Mouse (Mus musculus): Measurements from ENCODE around the gene Snap91.

Gene Snap91

DNA sequence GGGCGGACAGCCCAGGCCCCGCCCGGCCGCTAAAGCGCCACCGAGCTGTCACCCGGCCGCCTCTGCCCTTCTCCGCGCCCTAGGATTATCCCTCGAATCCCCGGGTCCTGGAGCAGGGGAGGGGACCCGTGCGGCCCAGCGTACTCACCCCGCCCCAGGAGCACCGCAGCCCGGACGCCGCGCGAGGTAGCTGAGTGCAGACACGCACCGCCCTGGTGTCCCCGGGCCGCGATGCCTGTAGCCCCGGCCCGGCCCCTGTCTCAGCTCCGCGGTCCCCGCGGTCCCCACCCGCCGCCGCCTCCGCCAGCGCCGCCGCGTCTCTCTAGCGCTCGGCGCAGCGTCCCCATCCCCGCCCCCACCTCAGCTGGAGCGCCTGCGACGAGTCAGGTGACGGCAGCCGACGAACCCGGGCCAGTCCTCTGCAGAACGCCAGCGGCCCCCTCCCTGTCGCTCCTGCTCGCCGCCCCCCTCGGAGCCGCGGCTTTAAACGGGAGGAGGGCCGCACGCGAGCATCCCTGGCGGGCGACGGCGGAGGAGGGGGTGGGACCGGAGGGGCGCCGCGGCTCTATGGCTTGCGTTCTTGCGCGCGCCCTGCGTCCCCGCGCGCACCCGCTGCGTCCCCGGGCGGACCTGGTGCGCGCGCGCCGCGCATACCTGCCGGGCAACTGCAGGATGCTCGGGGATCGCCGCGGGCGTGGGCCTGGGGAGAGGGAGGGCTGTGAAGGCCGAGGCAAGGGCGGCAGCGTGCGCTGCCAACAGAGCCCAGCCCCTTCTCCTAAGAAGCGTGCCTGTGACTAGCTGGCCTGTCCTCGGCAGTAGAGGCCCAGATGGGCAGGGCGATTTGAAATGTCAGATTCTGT lies at the start of gene Snap91:
Gene Snap91, minus strand, starts transcription at position 542 of the 860 bp plus-strand sequence.
- DNase-seq (ENCODE audit: low spot score in 2 of 2), result peak in 1 of 2 experiments; percentile 3

- DNase-seq (ENCODE audit: low spot score in 2 of 2), result no peak
Measured at GRCm38 (mm10) chr9:86926519-86926918, 46.1 kb upstream of the Snap91 start.

DNA sequence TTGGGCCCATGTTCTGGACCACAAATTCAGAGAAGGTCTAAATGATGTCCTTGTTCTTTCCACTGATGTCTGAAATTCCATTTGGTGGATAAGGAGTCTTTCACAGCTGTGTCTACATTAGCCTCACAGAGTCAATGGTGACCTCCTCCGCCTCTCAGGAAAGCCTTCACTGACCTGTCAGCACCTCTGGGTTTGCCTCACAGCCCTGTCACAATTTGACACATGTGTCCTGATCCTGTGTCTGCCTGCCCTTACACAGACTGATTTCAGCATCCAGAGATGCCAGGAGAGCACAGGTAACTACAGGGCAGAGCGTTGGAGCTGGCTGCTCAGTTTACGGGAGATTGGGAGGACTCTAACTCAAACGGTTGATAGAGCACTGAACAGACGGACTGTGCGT lies 45.2 kb upstream of the Snap91 start:
- no peak for DNase-seq (ENCODE audit: low spot score in 2 of 2)

DNA sequence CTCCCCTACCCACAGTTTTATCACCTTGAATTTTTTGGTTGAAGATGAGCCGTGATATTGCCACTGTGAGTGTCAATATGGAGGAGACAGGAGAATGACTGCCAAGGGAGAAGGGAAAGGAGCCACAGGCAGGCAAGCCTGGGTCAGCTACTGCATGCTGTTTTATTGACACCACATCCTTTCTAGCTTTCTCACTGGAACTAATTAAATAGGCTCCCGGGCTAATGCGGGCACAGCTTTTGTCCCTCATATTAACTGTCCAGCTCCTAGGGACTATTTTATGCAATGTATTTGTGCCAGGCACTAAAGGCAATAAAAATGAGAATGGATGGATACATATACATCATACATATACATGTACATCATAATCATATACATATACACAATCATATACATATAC lies 42.0 kb upstream of the Snap91 start:
- DNase-seq (ENCODE audit: low spot score in 2 of 2), result no peak

DNA sequence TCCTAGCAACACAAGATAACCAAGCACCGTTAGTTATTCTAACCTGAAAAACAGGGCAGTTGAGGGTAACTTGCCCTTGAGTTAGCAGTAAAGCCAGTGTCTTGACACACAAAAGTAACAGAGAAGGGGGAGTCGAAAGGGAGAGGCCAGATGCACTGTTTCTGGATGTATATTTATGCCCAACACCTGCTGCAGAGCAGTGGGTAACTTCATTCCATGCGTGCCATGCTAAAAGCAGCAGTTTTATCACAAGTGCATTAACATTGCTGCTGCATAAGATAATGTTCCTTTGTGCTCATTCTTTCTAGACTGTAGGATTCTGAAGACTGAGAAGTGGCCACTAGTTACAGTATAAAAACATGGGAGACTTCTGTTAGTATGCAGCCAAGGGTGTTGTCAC lies 36.1 kb upstream of the Snap91 start:
- no peak for DNase-seq (ENCODE audit: low spot score in 2 of 2)

GRCm38 (mm10) chr9:86899502-86900199 lies 19.2 kb upstream of the Snap91 start:
- no peak for DNase-seq (ENCODE audit: low spot score in 2 of 2)

- no peak for DNase-seq (ENCODE audit: low spot score in 2 of 2)
Measured at GRCm38 (mm10) chr9:86879216-86880112, 990 bp downstream of the Snap91 start.

DNA sequence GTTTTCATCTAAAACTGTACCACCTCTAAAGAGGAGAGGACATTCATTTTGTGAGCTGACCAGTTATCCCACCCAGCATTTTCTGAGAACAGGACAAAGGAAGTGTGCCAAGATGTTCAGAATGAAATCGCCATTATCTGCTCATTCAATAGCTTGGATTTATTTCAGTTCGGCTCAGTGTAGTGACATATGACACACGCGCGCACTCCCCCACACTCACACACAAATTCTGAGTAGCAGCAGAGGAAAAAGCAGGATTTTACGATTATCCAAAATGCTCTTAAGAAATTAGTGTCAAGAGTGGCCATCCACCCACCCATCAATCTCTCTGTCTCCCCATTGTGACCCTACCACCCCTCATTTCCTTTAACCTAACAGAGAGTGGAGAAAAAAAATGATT lies 1.7 kb downstream of the Snap91 start:
- DNase-seq (ENCODE audit: low spot score in 2 of 2), result no peak

GRCm38 (mm10) chr9:86873681-86874080 lies 6.8 kb downstream of the Snap91 start:
- no peak for DNase-seq (ENCODE audit: low spot score in 2 of 2)

DNA sequence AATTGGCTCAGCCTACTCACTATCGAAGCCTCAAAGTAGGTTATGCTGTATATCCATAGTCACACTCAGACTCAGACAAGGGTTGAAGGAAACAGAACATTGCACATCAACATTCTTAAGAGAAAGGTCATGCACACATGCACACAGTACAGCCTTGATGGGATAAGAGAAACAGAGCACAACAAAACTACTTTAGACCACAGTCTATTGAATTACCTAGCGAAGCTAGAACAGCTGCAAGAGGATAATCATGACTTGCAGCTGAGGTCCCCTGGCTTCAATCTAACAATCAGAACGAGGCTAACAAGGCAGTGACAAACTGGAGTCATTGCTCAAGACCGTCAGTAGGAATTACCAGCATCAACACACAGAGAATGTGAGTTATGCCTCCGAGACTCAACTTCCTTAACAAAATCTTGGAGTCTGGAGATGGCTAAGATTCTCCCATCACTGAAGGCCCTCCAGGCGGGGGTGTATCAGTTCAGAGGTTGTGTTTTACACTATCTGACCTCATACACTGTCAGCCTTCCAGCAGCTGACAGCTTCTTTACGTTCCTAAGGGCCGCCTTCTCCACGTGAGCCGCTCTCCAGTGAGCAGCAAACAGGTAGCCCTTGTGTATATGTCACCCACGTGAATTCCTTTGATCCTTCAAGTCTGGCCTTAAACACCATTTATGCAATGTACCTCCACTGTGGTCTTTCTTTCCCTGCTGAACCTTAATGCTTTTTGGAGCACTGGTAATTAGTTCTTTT lies 10.7 kb downstream of the Snap91 start:
- no peak for DNase-seq (ENCODE audit: low spot score in 2 of 2)

- DNase-seq (ENCODE audit: low spot score in 2 of 2), result no peak
Measured at GRCm38 (mm10) chr9:86858101-86858500, 22.4 kb downstream of the Snap91 start.

GRCm38 (mm10) chr9:86857626-86858025 lies 22.8 kb downstream of the Snap91 start:
- DNase-seq (ENCODE audit: low spot score in 2 of 2), result no peak

DNA sequence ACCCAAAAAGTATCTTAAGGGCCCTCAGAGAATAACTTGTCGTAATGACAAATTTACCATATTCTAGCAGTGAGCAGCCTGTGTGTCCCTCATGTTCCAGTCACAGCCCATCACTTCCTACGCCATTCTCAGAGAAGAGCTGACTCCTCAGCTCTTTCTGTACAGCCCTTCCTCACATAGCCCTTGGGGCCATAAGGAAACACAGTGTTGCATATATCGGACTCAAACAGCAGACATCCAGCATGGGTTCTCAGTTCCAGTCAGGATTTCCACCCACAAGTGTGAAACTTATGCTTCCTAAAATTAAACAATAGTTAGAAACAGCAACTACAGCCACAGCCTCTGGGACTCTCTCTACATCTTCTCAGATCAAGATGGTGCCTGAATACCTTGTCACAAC lies 27.6 kb downstream of the Snap91 start:
- DNase-seq (ENCODE audit: low spot score in 2 of 2), result no peak

DNA sequence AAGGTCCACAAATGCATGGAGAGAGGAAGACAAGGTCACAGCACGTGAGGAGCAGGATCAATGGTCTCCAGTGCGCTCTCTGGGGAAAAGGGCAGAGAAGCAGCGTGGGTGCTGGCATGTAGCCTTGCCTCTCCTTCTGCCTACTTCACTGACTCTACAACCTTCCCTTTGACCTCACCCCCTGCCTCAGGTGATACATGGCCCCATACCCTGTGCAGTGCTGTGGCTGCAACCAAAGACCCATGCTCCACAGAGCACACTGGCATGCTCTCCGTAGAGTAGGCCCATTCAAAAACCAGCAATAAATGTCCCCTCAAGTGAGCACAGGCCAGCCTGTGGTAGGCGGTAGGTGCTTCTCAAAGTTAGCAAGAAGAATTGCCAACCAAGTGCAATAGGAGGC lies 28.8 kb downstream of the Snap91 start:
- DNase-seq (ENCODE audit: low spot score in 2 of 2), result no peak

DNA sequence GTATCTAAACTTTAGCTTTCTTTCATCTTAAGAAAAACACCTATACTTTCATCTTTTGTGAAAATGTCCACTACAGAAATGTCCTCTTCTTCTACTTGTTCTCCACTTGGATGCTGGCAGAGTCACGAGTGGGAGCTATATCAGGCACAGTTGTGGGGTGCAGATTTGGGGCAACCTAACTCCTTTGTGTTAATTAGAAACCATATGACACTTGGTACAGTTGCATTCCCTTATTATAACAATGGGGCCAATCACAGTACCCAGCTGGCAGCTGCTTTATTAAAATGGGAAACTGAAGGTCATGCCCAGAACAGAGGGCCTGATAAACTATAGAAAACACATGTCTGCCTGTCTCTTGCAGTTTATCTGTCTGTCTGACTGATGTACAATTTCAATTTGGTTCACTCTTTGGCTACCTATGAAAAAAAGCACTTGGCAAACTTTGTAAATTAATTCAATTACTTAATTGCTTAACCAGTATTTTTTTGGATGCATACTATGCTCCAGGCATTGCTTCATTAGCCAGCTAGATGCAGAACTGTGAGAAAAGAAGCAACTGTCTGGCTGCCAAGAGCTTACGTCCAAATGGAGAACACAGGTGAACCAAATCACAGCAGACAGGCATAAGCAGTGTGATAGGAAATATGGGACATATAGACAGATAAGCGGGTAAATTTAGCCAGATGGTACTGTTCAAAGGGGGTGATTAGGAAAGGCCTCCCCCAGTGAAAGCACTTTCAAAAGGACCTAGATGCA lies 29.8 kb downstream of the Snap91 start:
- no peak for DNase-seq (ENCODE audit: low spot score in 2 of 2)

- DNase-seq (ENCODE audit: low spot score in 2 of 2), result no peak
Measured at GRCm38 (mm10) chr9:86843747-86844353, 36.6 kb downstream of the Snap91 start.

- DNase-seq (ENCODE audit: low spot score in 2 of 2), result no peak
Measured at GRCm38 (mm10) chr9:86829792-86830191, 50.7 kb downstream of the Snap91 start.

- DNase-seq (ENCODE audit: low spot score in 2 of 2), result no peak
Measured at GRCm38 (mm10) chr9:86829034-86829433, 51.4 kb downstream of the Snap91 start.

GRCm38 (mm10) chr9:86819366-86819765 lies 61.1 kb downstream of the Snap91 start:
- DNase-seq (ENCODE audit: low spot score in 2 of 2), result no peak

DNA sequence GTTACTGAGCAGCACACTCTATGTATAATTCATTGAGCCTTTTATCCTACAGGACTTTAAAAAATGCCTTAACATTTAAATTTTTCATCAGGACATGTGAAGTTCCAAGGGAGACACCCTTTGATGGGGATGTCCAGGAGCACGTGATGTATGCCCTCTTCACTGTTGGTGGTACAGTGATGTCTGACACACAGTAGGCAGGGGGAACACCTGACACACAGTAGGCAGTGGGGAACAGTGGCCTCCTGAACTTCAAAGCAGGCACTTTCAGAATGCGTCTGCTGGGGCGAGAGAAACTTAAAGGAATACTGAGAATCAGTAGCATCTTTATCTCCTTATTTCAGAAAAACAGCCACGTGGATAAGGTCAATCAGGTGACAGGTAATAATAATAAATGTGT lies 62.8 kb downstream of the Snap91 start:
- DNase-seq (ENCODE audit: low spot score in 2 of 2), result no peak
